Mouse (Mus musculus) limb, embryonic 13.5 days (tissue): Measurements from ENCODE around the gene Vrk2. TPM values are rescaled to one million over a fixed set of nuclear protein-coding genes. Genes with fewer than 3 reads are reported as not detected.

Experiments used
- ATAC-seq: fragments of 200-750 bp; cut with Nextera tagmentation; 2 replicates; pipeline ENCODE4 v1.8.0; 2017; ENCODE audit warnings: low read depth, moderate number of reproducible peaks, moderate TSS enrichment; ENCODE audit not compliant: low FRiP score
- H3K27ac ChIP-seq: fragments of 300-500 bp; sonication (generic); 2 replicates; pipeline ENCODE4 v1.5.1; 2015; ENCODE audit warnings: inconsistent platforms, mild to moderate bottlenecking, moderate library complexity
- H3K27me3 ChIP-seq: fragments of 300-500 bp; sonication (generic); 2 replicates; pipeline ENCODE4 v1.6.1; 2015; ENCODE audit warnings: mild to moderate bottlenecking, inconsistent platforms
- H3K36me3 ChIP-seq: fragments of 300-500 bp; sonication (generic); 2 replicates; pipeline ENCODE4 v1.6.1; 2015; ENCODE audit warnings: inconsistent platforms, mild to moderate bottlenecking, moderate library complexity
- H3K4me1 ChIP-seq: fragments of 300-500 bp; sonication (generic); 2 replicates; pipeline ENCODE4 v1.6.1; 2015; ENCODE audit warnings: inconsistent platforms
- H3K4me2 ChIP-seq: fragments of 300-500 bp; sonication (generic); replicated peaks from 2 replicates; pipeline ENCODE4 v1.6.1; 2015; ENCODE audit warnings: inconsistent platforms, mild to moderate bottlenecking, moderate library complexity
- H3K4me3 ChIP-seq: fragments of 300-500 bp; sonication (generic); 2 replicates; pipeline ENCODE4 v1.5.1; 2015; ENCODE audit warnings: moderate library complexity, mild to moderate bottlenecking, inconsistent platforms
- H3K9ac ChIP-seq: fragments of 300-500 bp; sonication (generic); 2 replicates; pipeline ENCODE4 v1.6.1; 2015; ENCODE audit warnings: mild to moderate bottlenecking, inconsistent platforms
- H3K9me3 ChIP-seq: fragments of 300-500 bp; sonication (generic); 2 replicates; pipeline ENCODE4 v1.6.1; 2016; ENCODE audit warnings: inconsistent platforms
- WGBS: fragments of 180-500 bp; shearing (Covaris S2); methylation state at CpG from one replicate; pipeline ENCODE4 v1.1.7; 2015; 5-methylcytosine and 5-hydroxymethylcytosine counted together
- polyA plus RNA-seq: library from polyadenylated mRNA; unstranded; fragments of >200 nt; fragmentation: Nextera tagmentation; extraction: Ambion mirVana; gene quantifications from 2 replicates; pipeline ENCODE4 v1.2.1, GENCODE M21; 2015

Gene Vrk2
- polyA plus RNA-seq, 1 experiment from 2014 or later: 22.6 TPM

DNA sequence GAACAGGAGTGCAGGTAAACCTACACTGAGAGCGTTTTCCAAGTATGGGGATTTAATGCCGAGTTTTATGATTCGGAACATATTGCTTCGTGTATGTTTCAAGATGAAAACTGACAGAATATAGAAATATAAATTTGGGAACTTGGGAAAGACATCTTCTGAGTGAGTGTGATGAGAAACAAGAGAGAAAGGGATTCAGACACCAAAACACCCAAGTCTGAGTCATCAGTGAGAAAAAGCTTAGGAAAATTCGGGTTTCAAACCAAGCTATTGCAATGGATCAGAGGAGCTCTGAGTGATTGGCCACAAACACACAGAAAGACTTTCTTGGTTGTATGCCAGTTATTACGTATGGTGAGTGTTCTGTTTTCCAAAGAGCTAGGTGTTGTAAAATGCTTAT, 4.0 kb upstream of the Vrk2 start:
- Histone ChIP-seq H3K27ac (no peak overlapping the region; the same call in 1 of the 2 replicates), H3K9me3 (no peaks in the 10 kb centered on the region), H3K4me1 (peaks cover 4% of the 10 kb centered on the region), H3K36me3 (no peaks in the 10 kb centered on the region), H3K4me3 (no peak overlapping the region), H3K4me2 (no peak overlapping the region), H3K27me3 (no peaks in the 10 kb centered on the region), H3K9ac (no peak overlapping the region)
- WGBS: 56% methylated on average over 6 of the region's 6 CpGs
- no peak for ATAC-seq

DNA sequence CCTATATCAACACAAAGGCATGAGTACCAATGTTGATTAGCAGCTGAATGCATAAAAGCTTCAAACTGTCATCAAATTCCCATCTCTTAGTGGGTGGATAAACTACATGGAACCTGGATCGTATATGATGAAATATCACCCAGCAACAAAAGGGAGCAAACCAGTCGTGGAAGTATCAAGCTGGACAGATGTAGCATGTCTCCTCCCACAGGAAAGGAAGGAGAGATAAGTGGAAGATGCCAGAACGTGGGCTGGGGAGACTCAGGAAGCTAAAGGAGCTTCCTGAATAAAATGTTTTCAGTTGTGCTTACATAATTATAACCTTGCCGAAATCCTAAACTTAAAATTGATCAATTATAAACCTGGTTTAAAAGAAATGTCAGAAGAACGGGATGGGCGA, 3.3 kb upstream of the Vrk2 start:
- no peak overlapping the region for H3K4me3 ChIP-seq
- H3K9ac ChIP-seq: no peak overlapping the region
- H3K27me3 ChIP-seq: no peaks in the 10 kb centered on the region
- H3K9me3 ChIP-seq: no peaks in the 10 kb centered on the region
- H3K4me1 ChIP-seq: peaks cover 10% of the 10 kb centered on the region
- H3K27ac ChIP-seq: no peak overlapping the region; the same call in 1 of the 2 replicates
- no peak overlapping the region for H3K4me2 ChIP-seq
- WGBS: 79% methylated on average over 6 of the region's 6 CpGs
- H3K36me3 ChIP-seq: no peaks in the 10 kb centered on the region
- no peak for ATAC-seq

- 85% methylated on average over 1 of the region's 1 CpGs for WGBS
- H3K4me3 ChIP-seq: no peak overlapping the region
- H3K36me3 ChIP-seq: no peaks in the 10 kb centered on the region
- peaks cover 10% of the 10 kb centered on the region for H3K4me1 ChIP-seq
- no peak overlapping the region for H3K27ac ChIP-seq
- H3K9ac ChIP-seq: no peak overlapping the region
- H3K27me3 ChIP-seq: no peaks in the 10 kb centered on the region
- no peak overlapping the region for H3K4me2 ChIP-seq
- no peak for ATAC-seq
- H3K9me3 ChIP-seq: no peaks in the 10 kb centered on the region
Measured at GRCm38 (mm10) chr11:26596186-26596585, 2.4 kb upstream of the Vrk2 start.

DNA sequence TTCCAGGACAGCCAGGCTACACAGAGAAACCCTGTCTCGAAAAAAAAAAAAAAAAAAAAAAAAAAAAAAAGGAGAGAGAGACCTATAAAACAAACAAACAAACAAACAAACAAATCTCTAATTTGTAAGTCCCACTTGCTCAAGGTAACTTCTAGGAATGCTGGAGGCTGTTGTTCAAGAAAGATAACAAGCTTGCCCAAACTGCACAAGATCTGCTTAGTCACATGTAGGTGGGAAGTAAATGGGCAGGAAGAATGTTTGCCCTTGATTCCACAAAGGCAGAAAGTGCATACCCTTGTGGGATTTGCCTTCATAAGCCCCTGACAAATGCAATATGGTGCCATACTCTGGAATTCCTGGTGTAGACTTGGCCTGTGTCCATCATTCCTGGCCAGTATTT, 688 bp upstream of the Vrk2 start:
- Histone ChIP-seq H3K4me1 (peaks cover 10% of the 10 kb centered on the region), H3K4me2 (no peak overlapping the region), H3K36me3 (no peaks in the 10 kb centered on the region), H3K9me3 (no peaks in the 10 kb centered on the region), H3K27ac (no peak overlapping the region), H3K27me3 (no peaks in the 10 kb centered on the region), H3K9ac (no peak overlapping the region), H3K4me3 (no peak overlapping the region)
- 92% methylated on average over 1 of the region's 1 CpGs for WGBS
- ATAC-seq: no peak

GRCm38 (mm10) chr11:26592395-26593053, 1.3 kb downstream of the Vrk2 start:
- Histone ChIP-seq H3K4me1 (peaks cover 10% of the 10 kb centered on the region), H3K4me2 (peak overlapping the region; percentile 70), H3K9me3 (no peaks in the 10 kb centered on the region), H3K36me3 (no peaks in the 10 kb centered on the region), H3K4me3 (peak overlapping the region; percentile 74), H3K27me3 (no peaks in the 10 kb centered on the region), H3K27ac (peak overlapping the region; percentile 76; the same call in 1 of the 2 replicates), H3K9ac (peak overlapping the region; percentile 84)
- no peak for ATAC-seq
- WGBS: 30% methylated on average over 6 of the region's 6 CpGs

GRCm38 (mm10) chr11:26587184-26587524, 6.6 kb downstream of the Vrk2 start:
- H3K36me3 ChIP-seq: no peaks in the 10 kb centered on the region
- WGBS: 92% methylated on average over 1 of the region's 1 CpGs
- no peak overlapping the region for H3K9ac ChIP-seq
- no peak overlapping the region for H3K4me2 ChIP-seq
- no peak overlapping the region for H3K4me3 ChIP-seq
- H3K27ac ChIP-seq: no peak overlapping the region
- no peaks in the 10 kb centered on the region for H3K9me3 ChIP-seq
- peaks cover 8% of the 10 kb centered on the region; the same call in 1 of the 2 replicates for H3K4me1 ChIP-seq
- H3K27me3 ChIP-seq: no peaks in the 10 kb centered on the region
- ATAC-seq: no peak

DNA sequence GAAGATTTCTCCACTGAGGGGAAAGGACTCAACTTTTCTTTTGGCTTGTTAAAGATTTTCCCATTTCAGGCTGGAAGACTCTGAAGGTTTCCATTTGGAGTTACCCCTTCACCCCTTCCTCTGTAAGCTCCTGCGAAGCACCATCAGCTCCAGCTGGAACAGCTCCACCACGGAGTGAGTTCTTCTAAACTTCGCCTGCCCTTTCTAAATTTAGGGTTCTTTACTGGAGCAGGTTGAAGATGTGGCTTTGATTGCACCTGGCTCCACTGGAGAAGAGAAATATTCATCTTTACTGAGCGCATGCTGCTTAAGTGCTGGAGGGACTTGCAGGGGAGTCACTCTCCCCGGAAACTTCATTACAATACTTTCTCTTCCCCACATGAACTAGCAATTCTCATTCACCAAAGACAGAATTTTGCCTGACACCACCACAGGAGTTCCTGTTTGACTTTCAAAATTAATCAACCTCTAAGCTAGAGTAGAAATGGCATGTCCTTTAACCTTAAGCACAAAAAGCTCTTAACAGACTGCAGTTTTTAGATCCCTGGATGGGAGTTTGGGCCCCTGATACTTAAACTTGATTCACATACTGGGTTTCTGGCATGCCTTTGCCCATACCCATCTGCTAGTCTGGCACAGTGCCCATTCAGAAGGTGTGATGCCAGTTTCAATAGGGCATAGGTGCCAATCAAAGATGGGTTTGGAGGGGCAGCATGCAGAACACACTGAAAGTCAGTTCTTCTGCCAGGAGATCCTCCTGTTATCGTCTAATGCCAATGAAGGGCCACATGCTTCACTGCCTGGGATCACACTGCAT, 7.2 kb downstream of the Vrk2 start:
- Histone ChIP-seq H3K36me3 (no peaks in the 10 kb centered on the region), H3K4me2 (no peak overlapping the region), H3K4me3 (no peak overlapping the region), H3K9ac (no peak overlapping the region), H3K27me3 (no peaks in the 10 kb centered on the region), H3K4me1 (peaks cover 8% of the 10 kb centered on the region; the same call in 1 of the 2 replicates), H3K9me3 (no peaks in the 10 kb centered on the region), H3K27ac (no peak overlapping the region)
- ATAC-seq: no peak
- 73% methylated on average over 6 of the region's 6 CpGs for WGBS

GRCm38 (mm10) chr11:26585409-26586366, 8.1 kb downstream of the Vrk2 start:
- no peak overlapping the region for H3K4me3 ChIP-seq
- no peak overlapping the region for H3K27ac ChIP-seq
- H3K4me2 ChIP-seq: no peak overlapping the region
- H3K27me3 ChIP-seq: no peaks in the 10 kb centered on the region
- no peak overlapping the region for H3K9ac ChIP-seq
- 60% methylated on average over 17 of the region's 17 CpGs for WGBS
- ATAC-seq: no peak
- H3K9me3 ChIP-seq: no peaks in the 10 kb centered on the region
- no peaks in the 10 kb centered on the region for H3K36me3 ChIP-seq
- peaks cover 8% of the 10 kb centered on the region; the same call in 1 of the 2 replicates for H3K4me1 ChIP-seq

DNA sequence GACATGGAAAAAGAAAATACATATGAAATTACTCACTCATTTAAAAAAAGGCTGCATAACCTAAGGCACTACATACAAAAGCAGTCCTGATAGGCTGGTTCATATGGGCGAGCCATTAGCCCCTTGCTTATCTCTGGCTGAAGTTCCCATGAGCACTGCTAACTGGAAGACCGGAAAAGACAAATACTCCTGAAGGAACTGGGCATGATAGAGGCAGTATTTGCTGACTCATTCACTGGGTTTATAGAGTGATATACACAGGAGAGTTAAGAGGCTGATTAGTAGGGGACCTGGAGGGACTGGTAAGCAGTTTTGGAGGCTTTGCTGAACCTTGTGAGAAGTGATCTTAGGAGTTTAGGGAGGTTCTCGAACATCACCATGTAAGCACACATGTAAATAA, 42.2 kb downstream of the Vrk2 start:
- no peaks in the 10 kb centered on the region for H3K27me3 ChIP-seq
- H3K9me3 ChIP-seq: no peaks in the 10 kb centered on the region
- H3K4me1 ChIP-seq: no peaks in the 10 kb centered on the region
- no peak overlapping the region for H3K27ac ChIP-seq
- H3K9ac ChIP-seq: no peak overlapping the region
- no peak overlapping the region for H3K4me2 ChIP-seq
- ATAC-seq: no peak
- H3K36me3 ChIP-seq: peaks cover 4% of the 10 kb centered on the region; the same call in 1 of the 2 replicates
- 88% methylated on average over 3 of the region's 3 CpGs for WGBS
- no peak overlapping the region for H3K4me3 ChIP-seq

GRCm38 (mm10) chr11:26537816-26538215, 56.0 kb downstream of the Vrk2 start:
- Histone ChIP-seq H3K27me3 (no peaks in the 10 kb centered on the region), H3K9ac (no peak overlapping the region), H3K4me2 (no peak overlapping the region), H3K9me3 (no peaks in the 10 kb centered on the region), H3K4me3 (no peak overlapping the region), H3K27ac (no peak overlapping the region), H3K36me3 (no peaks in the 10 kb centered on the region; the same call in 1 of the 2 replicates), H3K4me1 (no peaks in the 10 kb centered on the region)
- WGBS: 80% methylated on average over 5 of the region's 5 CpGs
- ATAC-seq: no peak

- H3K27me3 ChIP-seq: no peaks in the 10 kb centered on the region
- no peak overlapping the region for H3K4me2 ChIP-seq
- no peaks in the 10 kb centered on the region for H3K9me3 ChIP-seq
- no peak overlapping the region for H3K9ac ChIP-seq
- H3K36me3 ChIP-seq: peaks cover 6% of the 10 kb centered on the region
- no peak for ATAC-seq
- H3K4me1 ChIP-seq: no peaks in the 10 kb centered on the region
- no peak overlapping the region for H3K4me3 ChIP-seq
- H3K27ac ChIP-seq: no peak overlapping the region
Measured at GRCm38 (mm10) chr11:26533828-26534119, 60.0 kb downstream of the Vrk2 start.
